Mouse (Mus musculus): Measurements from ENCODE around the gene Numbl. TPM values are rescaled to one million over a fixed set of nuclear protein-coding genes. Genes with fewer than 3 reads are reported as not detected.

Gene Numbl
- polyA plus RNA-seq, 1 experiment from 2014 or later = 33.7 TPM

DNA sequence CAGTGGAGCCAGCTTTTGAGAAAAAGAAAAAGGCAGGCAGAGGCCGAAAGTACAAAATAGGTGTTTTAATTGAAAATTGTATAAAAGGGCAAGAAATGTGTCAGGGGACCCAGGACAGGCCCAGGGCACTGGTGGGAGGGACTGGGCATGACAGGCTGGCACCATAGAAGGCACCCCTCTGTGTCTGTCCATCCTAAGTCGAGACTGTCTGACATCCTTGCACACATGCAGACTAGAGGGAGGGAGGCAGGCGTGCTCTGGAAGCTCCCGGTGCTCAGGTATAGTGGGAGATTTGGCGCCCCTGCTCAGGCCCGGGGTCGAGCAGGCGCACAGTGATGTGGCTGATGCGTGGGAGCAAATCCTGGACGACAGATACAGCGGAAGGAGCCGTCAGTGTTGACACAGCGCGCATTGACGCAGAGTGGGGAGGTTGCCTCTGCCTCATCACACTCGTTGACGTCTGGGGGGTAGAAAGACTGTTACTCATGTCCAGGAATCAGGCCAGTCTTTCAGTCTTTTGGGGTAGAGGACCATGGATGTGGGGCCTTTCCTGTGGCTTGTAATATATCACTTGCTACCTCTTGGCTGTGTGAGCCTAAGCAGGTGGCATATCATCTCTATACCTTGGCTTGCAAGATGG, 47.0 kb downstream of the Numbl start:
- H3K27me3 ChIP-seq (ENCODE audit: control insufficient read depth, insufficient read depth, low read length) = peaks cover 4% of the 10 kb centered on the region; the same call in 1 of the 2 replicates
- H3K4me3 ChIP-seq (replicated peaks; ENCODE audit: low read depth, low read length) = no peak overlapping the region
- DNase-seq (no peak), ATAC-seq (ENCODE audit: low FRiP score, low TSS enrichment) (no peak)
- no peaks in the 10 kb centered on the region for H3K9me3 ChIP-seq (ENCODE audit: control insufficient read depth, low read length)
- H3K27ac ChIP-seq (replicated peaks; ENCODE audit: low read depth, low read length) = no peak overlapping the region
- 0 out of 2 replicates have a peak, but pooled peaks cover 4% of the 10 kb centered on the region for H3K4me1 ChIP-seq (ENCODE audit: control insufficient read depth, insufficient read depth, low read length)
- 90% methylated on average over 17 of the region's 17 CpGs for WGBS
- no peaks in the 10 kb centered on the region for H3K36me3 ChIP-seq (ENCODE audit: control insufficient read depth, insufficient read depth, low read length)
- no peak overlapping the region for H3K4me2 ChIP-seq (ENCODE audit: low read length)
- no peak overlapping the region for H3K9ac ChIP-seq (replicated peaks; ENCODE audit: low read length)

DNA sequence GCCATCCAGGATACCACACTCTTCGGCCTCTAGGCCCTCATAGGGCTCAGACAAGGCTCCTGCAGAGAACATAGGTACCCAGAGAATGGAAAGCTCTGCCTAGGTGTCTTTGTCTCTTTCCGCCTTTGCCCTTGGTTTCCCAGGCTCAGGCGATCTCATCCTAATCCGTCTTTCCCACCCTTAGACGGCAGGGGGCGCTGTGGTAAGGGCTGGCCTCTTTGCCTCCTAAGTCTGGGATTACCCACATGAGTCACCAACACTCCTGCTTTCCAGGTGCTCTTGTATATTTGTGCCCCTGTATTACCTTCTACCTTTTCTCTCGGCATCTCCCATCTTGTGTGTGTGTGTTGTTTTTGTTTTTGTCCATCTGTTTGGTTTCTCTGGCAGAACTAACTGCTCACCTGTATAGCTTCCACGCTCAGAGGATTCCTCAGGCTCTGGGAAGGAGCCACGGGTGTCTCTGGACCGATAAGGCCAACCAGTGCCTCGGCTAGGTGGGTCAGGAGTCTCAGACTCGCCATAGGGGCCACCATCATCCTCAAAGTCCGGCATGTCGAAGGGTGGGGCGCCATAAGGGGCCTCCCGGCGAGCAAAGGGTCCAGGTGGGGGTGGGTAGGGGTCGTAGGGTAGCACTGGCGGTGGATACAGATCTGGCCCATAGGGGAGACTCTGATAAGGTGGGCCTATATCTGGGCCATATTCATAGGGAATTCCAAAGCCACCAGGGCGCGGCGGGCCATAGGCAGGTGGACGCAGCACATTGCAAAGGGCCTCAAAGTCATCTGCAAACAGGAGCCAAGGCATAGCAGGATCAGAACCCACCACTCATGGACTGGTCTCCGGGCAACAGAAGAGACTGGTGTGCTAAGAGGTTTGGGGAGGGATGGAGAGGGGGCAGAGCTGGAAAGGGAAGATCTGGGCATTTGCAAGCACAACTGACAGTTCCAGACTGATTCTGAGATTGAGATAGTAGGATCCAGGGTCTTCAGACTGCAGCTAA, 48.2 kb downstream of the Numbl start:
- Histone ChIP-seq H3K36me3 (ENCODE audit: control insufficient read depth, insufficient read depth, low read length) (no peaks in the 10 kb centered on the region), H3K4me1 (ENCODE audit: control insufficient read depth, insufficient read depth, low read length) (0 out of 2 replicates have a peak, but pooled peaks cover 10% of the 10 kb centered on the region), H3K4me3 (replicated peaks; ENCODE audit: low read depth, low read length) (no peak overlapping the region), H3K9ac (replicated peaks; ENCODE audit: low read length) (no peak overlapping the region), H3K27me3 (ENCODE audit: control insufficient read depth, insufficient read depth, low read length) (peaks cover 4% of the 10 kb centered on the region; the same call in 1 of the 2 replicates), H3K4me2 (ENCODE audit: low read length) (no peak overlapping the region), H3K9me3 (ENCODE audit: control insufficient read depth, low read length) (no peaks in the 10 kb centered on the region), H3K27ac (replicated peaks; ENCODE audit: low read depth, low read length) (no peak overlapping the region)
- no peak for DNase-seq
- no peak for ATAC-seq (ENCODE audit: low FRiP score, low TSS enrichment)
- 78% methylated on average over 24 of the region's 24 CpGs for WGBS

DNA sequence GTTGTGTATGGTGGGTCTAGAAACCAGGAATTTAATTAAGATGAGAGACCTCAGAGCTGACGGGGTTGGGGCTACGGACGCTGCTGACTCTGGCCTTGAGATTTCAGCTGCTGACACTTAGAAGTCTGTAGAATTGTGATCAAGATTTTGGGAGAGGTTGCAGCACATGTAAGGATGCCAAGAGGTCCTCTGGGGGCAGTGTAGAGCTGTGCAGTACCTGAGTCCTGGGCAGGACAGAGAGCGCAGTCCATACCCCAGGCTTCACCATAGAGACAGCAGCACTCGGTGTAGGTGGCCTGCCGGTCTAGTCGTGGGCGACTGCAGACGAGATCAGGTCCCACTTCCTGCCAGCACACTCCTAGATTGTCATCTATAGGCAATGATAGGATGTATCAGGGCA, 49.3 kb downstream of the Numbl start:
- Histone ChIP-seq H3K36me3 (ENCODE audit: control insufficient read depth, insufficient read depth, low read length) (no peaks in the 10 kb centered on the region), H3K4me3 (replicated peaks; ENCODE audit: low read depth, low read length) (no peak overlapping the region), H3K27me3 (ENCODE audit: control insufficient read depth, insufficient read depth, low read length) (peaks cover 4% of the 10 kb centered on the region; the same call in 1 of the 2 replicates), H3K9ac (replicated peaks; ENCODE audit: low read length) (no peak overlapping the region), H3K4me2 (ENCODE audit: low read length) (no peak overlapping the region), H3K9me3 (ENCODE audit: control insufficient read depth, low read length) (no peaks in the 10 kb centered on the region), H3K27ac (replicated peaks; ENCODE audit: low read depth, low read length) (no peak overlapping the region), H3K4me1 (ENCODE audit: control insufficient read depth, insufficient read depth, low read length) (0 out of 2 replicates have a peak, but pooled peaks cover 10% of the 10 kb centered on the region)
- no peak for ATAC-seq (ENCODE audit: low FRiP score, low TSS enrichment)
- DNase-seq = no peak
- 40% methylated on average over 9 of the region's 9 CpGs for WGBS

DNA sequence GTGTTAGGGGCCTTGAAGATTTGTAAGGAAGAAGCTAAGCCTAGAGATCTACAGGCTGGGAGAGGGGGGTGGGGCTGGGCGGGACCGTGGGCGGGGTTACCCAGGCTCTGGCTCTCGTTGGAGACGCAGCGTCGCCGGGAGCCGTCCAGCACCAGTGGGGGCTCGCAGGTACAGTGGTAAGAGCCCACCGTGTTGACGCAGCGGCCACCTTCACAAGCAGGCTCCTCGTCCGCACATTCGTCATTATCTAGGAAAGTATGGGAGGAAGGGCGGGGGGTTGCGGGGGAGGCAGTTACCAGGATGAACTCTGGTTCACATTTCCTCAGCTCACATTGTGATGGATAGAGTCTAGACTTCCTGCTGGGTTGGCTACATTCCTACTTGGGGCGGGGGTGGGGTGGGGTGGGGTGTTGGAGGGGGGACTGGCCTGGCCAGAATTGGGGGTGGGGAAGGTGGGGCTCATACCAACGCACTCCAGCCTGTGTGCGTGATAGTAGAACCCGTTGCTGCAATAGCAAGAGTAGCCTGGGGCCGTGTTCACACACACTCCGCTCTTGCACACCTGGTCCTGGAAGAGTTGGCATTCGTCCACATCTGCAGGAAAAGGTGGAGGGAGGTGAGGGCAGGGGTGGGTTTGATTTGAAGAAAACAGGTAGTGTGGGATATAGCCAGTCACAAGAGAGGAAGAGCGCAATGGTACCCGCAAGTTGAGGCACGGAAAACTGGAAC, 50.8 kb downstream of the Numbl start:
- ATAC-seq (ENCODE audit: low FRiP score, low TSS enrichment) (no peak), DNase-seq (peak; percentile 40)
- Histone ChIP-seq H3K36me3 (ENCODE audit: control insufficient read depth, insufficient read depth, low read length) (no peaks in the 10 kb centered on the region), H3K4me3 (replicated peaks; ENCODE audit: low read depth, low read length) (peak overlapping the region; percentile 14; the same call in 1 of the 2 replicates), H3K9me3 (ENCODE audit: control insufficient read depth, low read length) (peaks cover 4% of the 10 kb centered on the region; the same call in 1 of the 2 replicates), H3K4me2 (ENCODE audit: low read length) (peak overlapping the region; percentile 48), H3K9ac (replicated peaks; ENCODE audit: low read length) (no peak overlapping the region), H3K27me3 (ENCODE audit: control insufficient read depth, insufficient read depth, low read length) (peaks cover 4% of the 10 kb centered on the region; the same call in 1 of the 2 replicates), H3K27ac (replicated peaks; ENCODE audit: low read depth, low read length) (no peak overlapping the region), H3K4me1 (ENCODE audit: control insufficient read depth, insufficient read depth, low read length) (0 out of 2 replicates have a peak, but pooled peaks cover 10% of the 10 kb centered on the region)
- 15% methylated on average over 28 of the region's 28 CpGs for WGBS

DNA sequence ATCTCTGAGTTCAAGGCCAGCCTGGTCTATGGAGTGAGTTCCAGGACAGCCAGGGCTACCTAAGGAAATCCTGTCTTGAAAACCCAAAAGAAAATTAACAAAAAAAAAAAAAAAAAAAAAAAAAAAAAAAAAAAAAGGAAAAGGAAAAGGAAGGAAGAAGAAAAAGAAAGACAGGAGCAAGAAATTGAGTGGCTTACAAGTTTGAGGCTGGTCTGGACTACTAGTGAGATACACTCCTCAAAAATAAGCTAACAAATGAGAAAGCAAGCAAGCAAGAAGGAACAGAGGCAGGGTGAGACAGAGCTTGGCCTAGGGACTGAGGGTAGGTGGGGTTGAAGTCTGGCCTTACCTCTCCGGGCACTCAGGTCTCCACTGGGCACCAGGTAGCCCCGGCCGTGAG, 51.6 kb downstream of the Numbl start:
- no peak overlapping the region for H3K4me3 ChIP-seq (replicated peaks; ENCODE audit: low read depth, low read length)
- H3K27ac ChIP-seq (replicated peaks; ENCODE audit: low read depth, low read length) = no peak overlapping the region
- H3K9ac ChIP-seq (replicated peaks; ENCODE audit: low read length) = no peak overlapping the region
- 0 out of 2 replicates have a peak, but pooled peaks cover 10% of the 10 kb centered on the region for H3K4me1 ChIP-seq (ENCODE audit: control insufficient read depth, insufficient read depth, low read length)
- H3K36me3 ChIP-seq (ENCODE audit: control insufficient read depth, insufficient read depth, low read length) = no peaks in the 10 kb centered on the region
- peaks cover 4% of the 10 kb centered on the region; the same call in 1 of the 2 replicates for H3K27me3 ChIP-seq (ENCODE audit: control insufficient read depth, insufficient read depth, low read length)
- peaks cover 4% of the 10 kb centered on the region; the same call in 1 of the 2 replicates for H3K9me3 ChIP-seq (ENCODE audit: control insufficient read depth, low read length)
- DNase-seq (no peak), ATAC-seq (ENCODE audit: low FRiP score, low TSS enrichment) (no peak)
- WGBS = 49% methylated on average over 3 of the region's 3 CpGs
- no peak overlapping the region for H3K4me2 ChIP-seq (ENCODE audit: low read length)

DNA sequence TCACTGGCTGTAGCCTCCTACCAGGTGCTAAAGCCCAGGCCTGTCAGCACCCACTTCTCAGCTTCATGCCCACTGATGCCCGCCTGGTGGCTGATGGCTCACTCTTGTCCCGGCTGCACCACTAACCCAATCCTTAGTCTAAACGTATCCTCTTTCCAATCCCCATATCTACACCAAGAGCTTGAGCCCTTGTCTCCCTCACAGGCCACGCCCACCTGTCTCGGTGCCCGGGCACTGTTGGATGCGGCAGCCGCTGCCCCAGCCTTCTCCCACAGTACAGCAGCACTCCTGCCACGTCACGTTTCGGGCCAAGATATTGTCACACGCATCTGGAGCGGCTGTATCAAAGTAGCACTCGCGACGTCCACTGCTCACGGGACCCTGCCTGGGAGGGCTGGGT, 52.1 kb downstream of the Numbl start:
- ATAC-seq (ENCODE audit: low FRiP score, low TSS enrichment) = peak; percentile 46; the same call in 1 of the 2 replicates
- Histone ChIP-seq H3K9me3 (ENCODE audit: control insufficient read depth, low read length) (peaks cover 4% of the 10 kb centered on the region; the same call in 1 of the 2 replicates), H3K4me2 (ENCODE audit: low read length) (peak overlapping the region; percentile 54), H3K9ac (replicated peaks; ENCODE audit: low read length) (peak overlapping the region; percentile 37; the same call in 1 of the 2 replicates), H3K4me1 (ENCODE audit: control insufficient read depth, insufficient read depth, low read length) (0 out of 2 replicates have a peak, but pooled peaks cover 10% of the 10 kb centered on the region), H3K36me3 (ENCODE audit: control insufficient read depth, insufficient read depth, low read length) (no peaks in the 10 kb centered on the region), H3K4me3 (replicated peaks; ENCODE audit: low read depth, low read length) (peak overlapping the region; percentile 24; the same call in 1 of the 2 replicates), H3K27me3 (ENCODE audit: control insufficient read depth, insufficient read depth, low read length) (peaks cover 4% of the 10 kb centered on the region; the same call in 1 of the 2 replicates), H3K27ac (replicated peaks; ENCODE audit: low read depth, low read length) (no peak overlapping the region)
- DNase-seq = peak; percentile 72
- WGBS = 6% methylated on average over 17 of the region's 17 CpGs

DNA sequence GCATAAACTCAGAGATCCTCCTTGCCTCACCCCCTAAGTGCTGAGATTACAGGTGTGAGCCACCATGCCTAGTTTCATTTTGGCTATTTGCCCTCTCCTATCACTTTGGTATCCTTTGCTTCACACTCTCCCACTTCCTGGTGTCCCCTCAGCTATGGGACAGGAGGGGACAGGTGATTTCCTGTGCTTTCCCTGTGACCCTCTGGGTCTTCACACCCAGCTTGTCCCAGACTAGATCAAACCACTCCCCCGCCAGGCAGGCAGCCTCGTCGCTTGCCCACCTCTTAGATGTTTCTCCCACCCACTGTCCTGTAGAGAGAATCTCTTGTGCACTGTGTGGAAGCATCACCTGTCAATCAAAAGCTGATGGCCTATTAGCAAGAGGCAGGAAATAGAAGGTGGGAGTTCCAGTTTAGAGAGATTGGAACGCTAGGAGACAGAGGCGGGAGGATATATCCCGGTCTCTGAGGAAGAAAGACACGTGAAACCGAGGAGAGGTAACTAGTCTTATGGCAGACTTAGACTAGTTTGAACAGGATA, 52.8 kb downstream of the Numbl start:
- Histone ChIP-seq H3K4me2 (ENCODE audit: low read length) (no peak overlapping the region; the same call in 1 of the 2 replicates), H3K4me3 (replicated peaks; ENCODE audit: low read depth, low read length) (no peak overlapping the region), H3K9ac (replicated peaks; ENCODE audit: low read length) (no peak overlapping the region), H3K36me3 (ENCODE audit: control insufficient read depth, insufficient read depth, low read length) (no peaks in the 10 kb centered on the region), H3K4me1 (ENCODE audit: control insufficient read depth, insufficient read depth, low read length) (0 out of 2 replicates have a peak, but pooled peaks cover 10% of the 10 kb centered on the region), H3K9me3 (ENCODE audit: control insufficient read depth, low read length) (peaks cover 4% of the 10 kb centered on the region; the same call in 1 of the 2 replicates), H3K27ac (replicated peaks; ENCODE audit: low read depth, low read length) (no peak overlapping the region), H3K27me3 (ENCODE audit: control insufficient read depth, insufficient read depth, low read length) (peaks cover 4% of the 10 kb centered on the region; the same call in 1 of the 2 replicates)
- DNase-seq (no peak), ATAC-seq (ENCODE audit: low FRiP score, low TSS enrichment) (no peak)
- 49% methylated on average over 8 of the region's 8 CpGs for WGBS
